Mouse (Mus musculus) stomach, postnatal 0 days (tissue): ENCODE data around the gene Tssc4. TPM values are rescaled to one million over a fixed set of nuclear protein-coding genes. Genes with fewer than 3 reads are reported as not detected.

Experiments
- ATAC-seq: fragments of 200-750 bp; cut with Nextera tagmentation; 2 replicates; pipeline ENCODE4 v1.8.0; 2017; ENCODE audit not compliant: low FRiP score, low TSS enrichment
- DNase-seq: peaks from one replicate; pipeline ENCODE4 v3.0.0-alpha.2; 2016; ENCODE audit warnings: low spot score
- H3K27ac ChIP-seq: fragments of 300-500 bp; sonication (generic); replicated peaks from 2 replicates; pipeline ENCODE4 v1.5.1; 2014; ENCODE audit warnings: mild to moderate bottlenecking, control low read depth
- H3K27me3 ChIP-seq: fragments of 300-500 bp; sonication (generic); 2 replicates; pipeline ENCODE4 v1.6.1; 2014; ENCODE audit warnings: low read length; ENCODE audit not compliant: control insufficient read depth, insufficient read depth
- H3K36me3 ChIP-seq: fragments of 300-500 bp; sonication (generic); 2 replicates; pipeline ENCODE4 v1.6.1; 2014; ENCODE audit warnings: low read length, mixed read lengths; ENCODE audit not compliant: control insufficient read depth, insufficient read depth
- H3K4me1 ChIP-seq: fragments of 300-500 bp; sonication (generic); replicated peaks from 2 replicates; pipeline ENCODE4 v1.6.1; 2014; ENCODE audit warnings: antibody characterized with exemption; ENCODE audit not compliant: control insufficient read depth, insufficient read depth
- H3K4me2 ChIP-seq: fragments of 300-500 bp; sonication (generic); replicated peaks from 2 replicates; pipeline ENCODE4 v1.6.1; 2014; ENCODE audit warnings: low read depth, mild to moderate bottlenecking, control low read depth, moderate library complexity
- H3K4me3 ChIP-seq: fragments of 300-500 bp; sonication (generic); 2 replicates; pipeline ENCODE4 v1.5.1; 2014; ENCODE audit warnings: low read depth, low read length, control low read depth
- H3K9ac ChIP-seq: fragments of 300-500 bp; sonication (generic); 2 replicates; pipeline ENCODE4 v1.6.1; 2014; ENCODE audit warnings: mild to moderate bottlenecking, low read length, control low read depth, mixed read lengths
- H3K9me3 ChIP-seq: fragments of 300-500 bp; sonication (generic); 2 replicates; pipeline ENCODE4 v1.6.1; 2016; ENCODE audit warnings: low read length; ENCODE audit not compliant: control insufficient read depth
- CTCF ChIP-seq: IDR thresholded peaks from 2 replicates; pipeline ENCODE4 v1.5.1; 2016; ENCODE audit warnings: antibody characterized with exemption, low read depth, mild to moderate bottlenecking, moderate library complexity
- EP300 ChIP-seq: optimal IDR thresholded peaks from 2 replicates; pipeline ENCODE3; 2016; ENCODE audit warnings: antibody characterized with exemption
- WGBS: fragments of 180-500 bp; shearing (Covaris S2); extraction: QIAGEN DNeasy Blood & Tissue Kit; methylation state at CpG from one replicate; pipeline ENCODE4 v1.1.7; 2014; 5-methylcytosine and 5-hydroxymethylcytosine counted together
- polyA plus RNA-seq: library from polyadenylated mRNA; unstranded; fragments of >200 nt; fragmentation: Nextera tagmentation; extraction: Ambion mirVana; gene quantifications from 2 replicates; pipeline ENCODE4 v1.2.1, GENCODE M21; 2015

Gene Tssc4
- polyA plus RNA-seq, 1 experiment from 2014 or later: 44.7 TPM

GRCm38 (mm10) chr7:143058221-143058697 is 10.8 kb upstream of the Tssc4 start:
- Histone ChIP-seq H3K36me3 (peaks cover 4% of the 10 kb centered on the region; the same call in 1 of the 2 replicates), H3K27ac (peak overlapping the region; percentile 67), H3K4me3 (no peak overlapping the region), H3K9ac (peak overlapping the region; percentile 27; the same call in 1 of the 2 replicates), H3K4me1 (peaks cover 34% of the 10 kb centered on the region), H3K9me3 (no peaks in the 10 kb centered on the region), H3K27me3 (no peaks in the 10 kb centered on the region), H3K4me2 (peak overlapping the region; percentile 32; the same call in 1 of the 2 replicates)
- TF ChIP-seq EP300 (no peak), CTCF (no peak)
- WGBS: 52% methylated on average over 5 of the region's 5 CpGs
- ATAC-seq: no peak
- no peak for DNase-seq

GRCm38 (mm10) chr7:143059202-143059870 is 9.7 kb upstream of the Tssc4 start:
- Histone ChIP-seq H3K27me3 (no peaks in the 10 kb centered on the region), H3K4me3 (no peak overlapping the region), H3K4me2 (no peak overlapping the region), H3K9ac (no peak overlapping the region; the same call in 1 of the 2 replicates), H3K4me1 (peaks cover 31% of the 10 kb centered on the region), H3K9me3 (no peaks in the 10 kb centered on the region), H3K36me3 (peaks cover 11% of the 10 kb centered on the region; the same call in 1 of the 2 replicates), H3K27ac (peak overlapping the region; percentile 67)
- WGBS: 48% methylated on average over 5 of the region's 5 CpGs
- DNase-seq (no peak), ATAC-seq (no peak)
- no peak for TF ChIP-seq CTCF
- TF ChIP-seq EP300: no peak

GRCm38 (mm10) chr7:143062704-143063103 is 6.3 kb upstream of the Tssc4 start:
- Histone ChIP-seq H3K4me2 (no peak overlapping the region), H3K36me3 (peaks cover 32% of the 10 kb centered on the region), H3K27ac (0 out of 2 replicates have a peak overlapping the region, but pooled peaks have one; percentile 13), H3K9me3 (no peaks in the 10 kb centered on the region), H3K9ac (no peak overlapping the region), H3K4me1 (peaks cover 13% of the 10 kb centered on the region), H3K4me3 (no peak overlapping the region), H3K27me3 (no peaks in the 10 kb centered on the region)
- peak; percentile 56 for DNase-seq
- WGBS: 28% methylated on average over 2 of the region's 2 CpGs
- peak; percentile 70 for ATAC-seq
- TF ChIP-seq CTCF: no peak
- TF ChIP-seq EP300: no peak

DNA sequence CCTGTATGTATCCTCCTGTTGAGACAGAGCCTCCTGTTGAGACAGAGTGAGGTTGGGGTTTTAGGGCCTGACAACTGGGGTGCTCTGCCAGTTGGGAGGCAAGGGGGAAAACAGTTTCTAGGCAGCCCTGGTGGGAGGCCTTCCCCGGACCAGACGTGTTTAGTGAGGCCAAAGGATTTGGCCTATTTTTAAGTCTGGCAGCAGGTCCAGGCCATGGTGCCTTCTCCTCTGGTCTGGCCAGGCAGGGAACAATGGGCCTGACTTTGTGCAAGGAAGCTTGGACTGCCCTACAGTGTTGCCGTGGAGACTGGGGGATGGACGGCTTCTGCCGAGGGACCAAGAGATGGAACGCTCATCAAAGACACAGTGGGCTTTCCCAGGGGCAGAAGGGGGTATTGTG is 4.8 kb upstream of the Tssc4 start:
- no peak for DNase-seq
- TF ChIP-seq EP300: no peak
- TF ChIP-seq CTCF: no peak
- no peak for ATAC-seq
- H3K4me2 ChIP-seq: no peak overlapping the region
- H3K9ac ChIP-seq: no peak overlapping the region
- H3K9me3 ChIP-seq: no peaks in the 10 kb centered on the region
- H3K4me1 ChIP-seq: no peaks in the 10 kb centered on the region
- WGBS: 78% methylated on average over 6 of the region's 6 CpGs
- H3K4me3 ChIP-seq: no peak overlapping the region
- H3K36me3 ChIP-seq: peaks cover 39% of the 10 kb centered on the region
- no peak overlapping the region for H3K27ac ChIP-seq
- H3K27me3 ChIP-seq: no peaks in the 10 kb centered on the region

- ATAC-seq: no peak
- H3K9me3 ChIP-seq: no peaks in the 10 kb centered on the region
Measured at GRCm38 (mm10) chr7:143065692-143066091, 3.4 kb upstream of the Tssc4 start.

DNA sequence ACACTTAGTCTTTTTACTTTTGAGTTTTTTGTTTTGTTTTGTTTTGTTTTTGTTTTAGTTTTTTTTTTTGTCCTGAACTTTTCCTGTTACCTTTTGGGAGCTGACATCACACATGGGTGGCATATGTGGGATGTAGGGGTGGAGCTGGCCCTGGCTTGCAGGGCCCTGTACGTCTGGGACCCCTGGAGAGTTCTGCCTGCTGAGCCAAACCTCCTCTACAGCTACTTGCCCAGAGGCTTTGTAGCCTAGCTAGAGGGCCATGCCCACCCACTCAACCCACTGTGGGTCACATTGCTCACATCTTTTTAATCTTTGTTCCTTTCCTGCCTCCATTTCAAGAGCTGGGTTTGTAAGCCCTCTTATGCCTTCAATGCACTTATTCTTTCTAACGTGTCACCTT is 1.6 kb upstream of the Tssc4 start:
- H3K4me3 ChIP-seq: no peak overlapping the region
- no peaks in the 10 kb centered on the region for H3K9me3 ChIP-seq
- H3K27ac ChIP-seq: peak overlapping the region; percentile 96; the same call in 1 of the 2 replicates
- H3K9ac ChIP-seq: no peak overlapping the region
- ATAC-seq (no peak), DNase-seq (no peak)
- peaks cover 6% of the 10 kb centered on the region; the same call in 1 of the 2 replicates for H3K4me1 ChIP-seq
- peaks cover 37% of the 10 kb centered on the region for H3K36me3 ChIP-seq
- no peaks in the 10 kb centered on the region for H3K27me3 ChIP-seq
- H3K4me2 ChIP-seq: no peak overlapping the region
- whole genome bisulfite sequencing: 54% methylated on average over 2 of the region's 2 CpGs
- no peak for TF ChIP-seq EP300
- no peak for TF ChIP-seq CTCF

More at GRCm38 (mm10) chr7:143065692-143066091, 3.4 kb upstream of the Tssc4 start:
- no peak overlapping the region for H3K9ac ChIP-seq
- no peaks in the 10 kb centered on the region for H3K27me3 ChIP-seq
- H3K4me3 ChIP-seq: no peak overlapping the region
- WGBS: 83% methylated on average over 2 of the region's 2 CpGs
- peaks cover 6% of the 10 kb centered on the region; the same call in 1 of the 2 replicates for H3K4me1 ChIP-seq
- DNase-seq: no peak
- TF ChIP-seq EP300: no peak
- no peak for TF ChIP-seq CTCF
- peaks cover 39% of the 10 kb centered on the region for H3K36me3 ChIP-seq
- H3K27ac ChIP-seq: no peak overlapping the region
- H3K4me2 ChIP-seq: no peak overlapping the region
